Mouse (Mus musculus) CH12.LX (cell line): ENCODE results near the gene Mapk8ip1. TPM values are rescaled to one million over a fixed set of nuclear protein-coding genes. Genes with fewer than 3 reads are reported as not detected.

Experiments used
- DNase-seq: peaks from one replicate; pipeline ENCODE4 v3.0.0-alpha.2; 2013; ENCODE audit errors: extremely low read depth
- H3K27ac ChIP-seq: 2 replicates; pipeline ENCODE4 v1.5.1; 2012; ENCODE audit warnings: low read depth, mild to moderate bottlenecking, control low read depth, moderate library complexity; ENCODE audit not compliant: insufficient read depth
- H3K27me3 ChIP-seq: replicated peaks from 2 replicates; pipeline ENCODE3; 2012; ENCODE audit warnings: inconsistent platforms
- H3K36me3 ChIP-seq, 2 experiments: replicated peaks in 1 of 2; 2 replicates each; pipeline versions ENCODE3 to v1.6.1; 2012; ENCODE audit warnings: inconsistent platforms in 1 of 2, low read length in 1 of 2, mild to moderate bottlenecking in 1 of 2, mixed read lengths in 1 of 2, moderate library complexity in 1 of 2; ENCODE audit not compliant: control insufficient read depth in 1 of 2, insufficient read depth in 1 of 2
- H3K4me1 ChIP-seq, 2 experiments: 2 replicates each; pipeline ENCODE4 v1.6.1; 2012; ENCODE audit warnings: inconsistent platforms in 1 of 2, moderate library complexity in 1 of 2; ENCODE audit not compliant: insufficient read depth in 2 of 2, control insufficient read depth in 1 of 2
- H3K4me2 ChIP-seq: 2 replicates; pipeline ENCODE4 v1.6.1; 2012; ENCODE audit warnings: low read depth, mild to moderate bottlenecking, control low read depth; ENCODE audit not compliant: poor library complexity, insufficient read depth, severe bottlenecking
- H3K4me3 ChIP-seq, 3 experiments: fragments of 150-350 bp in 1 of 3; sonication (generic) in 1 of 3; replicated peaks in 1 of 3; 2 replicates each; pipeline versions ENCODE3 to v1.5.1; 2011 to 2012; ENCODE audit warnings: low read depth in 2 of 3, low read length in 2 of 3, mild to moderate bottlenecking in 2 of 3, moderate library complexity in 2 of 3, control low read depth in 1 of 3, improper control_type of control experiment in 1 of 3, inconsistent platforms in 1 of 3, mixed read lengths in 1 of 3; ENCODE audit not compliant: poor library complexity in 1 of 3
- H3K79me2 ChIP-seq: replicated peaks from 2 replicates; pipeline ENCODE4 v1.6.1; 2012; ENCODE audit warnings: mild to moderate bottlenecking, moderate library complexity; ENCODE audit not compliant: control insufficient read depth, poor library complexity, insufficient read depth, severe bottlenecking; ENCODE audit errors: extremely low read depth
- H3K9ac ChIP-seq: 2 replicates; pipeline ENCODE4 v1.6.1; 2012; ENCODE audit warnings: low read depth, mild to moderate bottlenecking, control low read depth, moderate library complexity; ENCODE audit not compliant: insufficient read depth
- H3K9me3 ChIP-seq: replicated peaks from 2 replicates; pipeline ENCODE3; 2012; ENCODE audit warnings: low read length, inconsistent platforms, mixed read lengths
- CHD1 ChIP-seq: IDR thresholded peaks from 2 replicates; pipeline ENCODE4 v1.6.1; 2012; ENCODE audit warnings: low read depth, low read length, improper control_type of control experiment, inconsistent platforms
- CHD2 ChIP-seq: IDR thresholded peaks from 2 replicates; pipeline ENCODE4 v1.6.1; 2011; ENCODE audit warnings: low read length, improper control_type of control experiment
- CTCF ChIP-seq, 2 experiments: IDR thresholded peaks in 1 of 2; conservative IDR thresholded peaks in 1 of 2; 2 replicates each; pipeline ENCODE4 v1.5.1; 2011 to 2012; ENCODE audit warnings: low read depth in 2 of 2, low read length in 2 of 2, improper control_type of control experiment in 1 of 2, inconsistent platforms in 1 of 2, mild to moderate bottlenecking in 1 of 2, moderate library complexity in 1 of 2
- ETS1 ChIP-seq: conservative IDR thresholded peaks from 2 replicates; pipeline ENCODE4 v1.6.1; 2012; ENCODE audit warnings: low read depth, mild to moderate bottlenecking, inconsistent platforms, low read length, improper control_type of control experiment, moderate library complexity
- HCFC1 ChIP-seq: IDR thresholded peaks from 2 replicates; pipeline ENCODE4 v1.6.1; 2012; ENCODE audit warnings: low read depth, mild to moderate bottlenecking, inconsistent platforms, low read length, improper control_type of control experiment
- JUN ChIP-seq: IDR thresholded peaks from 2 replicates; pipeline ENCODE4 v1.6.1; 2011; ENCODE audit warnings: low read depth, mild to moderate bottlenecking, low read length, improper control_type of control experiment, moderate library complexity; ENCODE audit not compliant: insufficient read depth
- JUND ChIP-seq: conservative IDR thresholded peaks from 2 replicates; pipeline ENCODE4 v1.6.1; 2011; ENCODE audit warnings: low read depth, low read length, improper control_type of control experiment
- MAX ChIP-seq: IDR thresholded peaks from 2 replicates; pipeline ENCODE4 v1.6.1; 2011; ENCODE audit warnings: low read length, improper control_type of control experiment
- MAZ ChIP-seq: IDR thresholded peaks from 2 replicates; pipeline ENCODE4 v1.6.1; 2012; ENCODE audit warnings: low read depth, mild to moderate bottlenecking, inconsistent platforms, low read length, improper control_type of control experiment, moderate library complexity
- NRF1 ChIP-seq: IDR thresholded peaks from 2 replicates; pipeline ENCODE4 v1.6.1; 2014; ENCODE audit warnings: low read depth, mild to moderate bottlenecking, inconsistent platforms, low read length, improper control_type of control experiment, moderate library complexity
- POLR2A ChIP-seq: IDR thresholded peaks from 2 replicates; pipeline ENCODE4 v1.6.1; 2011; ENCODE audit warnings: low read depth, mild to moderate bottlenecking, improper control_type of control experiment, low read length
- RCOR1 ChIP-seq: conservative IDR thresholded peaks from 2 replicates; pipeline ENCODE4 v1.6.1; 2012; ENCODE audit warnings: low read depth, mild to moderate bottlenecking, inconsistent platforms, low read length, improper control_type of control experiment
- SMC3 ChIP-seq: IDR thresholded peaks from 2 replicates; pipeline ENCODE4 v1.6.1; 2011; ENCODE audit warnings: low read depth, low read length, improper control_type of control experiment
- TCF12 ChIP-seq: IDR thresholded peaks from 2 replicates; pipeline ENCODE4 v1.6.1; 2014; ENCODE audit warnings: low read depth, mild to moderate bottlenecking, inconsistent platforms, low read length, improper control_type of control experiment
- UBTF ChIP-seq: IDR thresholded peaks from 2 replicates; pipeline ENCODE4 v1.6.1; 2012; ENCODE audit warnings: low read depth, mild to moderate bottlenecking, inconsistent platforms, low read length, improper control_type of control experiment, moderate library complexity
- ZMIZ1 ChIP-seq: IDR thresholded peaks from 2 replicates; pipeline ENCODE4 v1.6.1; 2012; ENCODE audit warnings: low read depth, mild to moderate bottlenecking, inconsistent platforms, low read length, improper control_type of control experiment
- ZNF384 ChIP-seq: IDR thresholded peaks from 2 replicates; pipeline ENCODE4 v1.6.1; 2012; ENCODE audit warnings: low read depth, low read length, improper control_type of control experiment, inconsistent platforms
- dilution Hi-C: fragments of 300-500 bp; cut with MboI; formaldehyde crosslinking; loops from 2 replicates; pipeline ENCODE4 v1.14.3; 2020; ENCODE audit warnings: low sequenced_read_pairs; ENCODE audit not compliant: extremely low pct_unique_long_range_greater_than_20kb, extremely low pct_ligation_motif_present
- in situ Hi-C: fragments of 300-500 bp; cut with MboI; formaldehyde crosslinking; loops from 3 replicates; pipeline ENCODE4 v1.14.3; 2019; ENCODE audit warnings: low sequenced_read_pairs, low pct_ligation_motif_present, low pct_unique_long_range_greater_than_20kb, mixed read lengths
- polyA plus RNA-seq: library from polyadenylated mRNA; unstranded; fragments of >175 nt; gene quantifications from 2 replicates; pipeline ENCODE4 v1.2.1, GENCODE M21; 2012; ENCODE audit warnings: low read depth; ENCODE audit not compliant: insufficient read length
- total RNA-seq, 2 experiments: library from RNA; depleted of rRNA; stranded (reverse); fragments of 300-350 nt in 1 of 2; fragments of >200 nt in 1 of 2; gene quantifications; 2 replicates each; pipeline ENCODE4 v1.2.3; 2012 to 2014

Gene Mapk8ip1
- total and polyA plus RNA-seq, 3 experiments, result 5.4 to 13.0 (median 5.5) TPM

- Histone ChIP-seq H3K4me1 (peaks cover 15 to 44% of the 10 kb centered on the region in 2 experiments), H3K27ac (no peak overlapping the region), H3K4me3 (peak overlapping the region; percentile 55 to 62 (median 55)), H3K36me3 (peaks cover 4 to 38% of the 10 kb centered on the region in 2 experiments), H3K27me3 (no peaks in the 10 kb centered on the region), H3K4me2 (peak overlapping the region; percentile 53), H3K9ac (peak overlapping the region; percentile 64), H3K79me2 (no peaks in the 10 kb centered on the region), H3K9me3 (no peaks in the 10 kb centered on the region)
- in situ Hi-C loops (no loop called here), dilution Hi-C loops (no loop called here)
- TF ChIP-seq CHD2 (peak; percentile 48; the same call in 1 of the 2 replicates), TCF12 (no peak), SMC3 (no peak), MAX (no peak), MAZ (no peak)
- DNase-seq, result no peak
These were observed 9.3 kb downstream of the Mapk8ip1 start for GRCm38 (mm10) chr2:92391703-92392317.

DNA sequence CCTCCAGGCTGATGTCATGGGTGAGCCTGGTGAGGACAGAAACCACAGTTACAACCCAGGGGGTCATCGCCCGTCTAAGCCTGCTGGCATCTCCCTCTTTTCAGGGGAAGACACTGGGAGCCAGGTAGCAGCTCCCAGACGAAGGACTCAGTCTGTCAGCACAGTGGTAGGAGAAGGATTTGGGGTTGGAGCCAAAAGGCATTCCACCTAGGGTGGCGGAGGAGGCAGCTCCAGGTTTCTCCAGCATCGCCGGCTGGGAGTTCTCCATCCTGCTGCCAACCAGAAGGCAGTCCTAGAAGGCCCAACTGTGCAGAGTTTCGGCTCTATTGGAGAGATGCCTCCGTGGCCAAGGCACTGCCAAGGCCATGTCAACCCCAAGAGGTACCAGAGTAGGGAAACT, 9.9 kb downstream of the Mapk8ip1 start:
- dilution Hi-C loops, result no loop called here
- Histone ChIP-seq H3K79me2 (no peaks in the 10 kb centered on the region), H3K27me3 (no peaks in the 10 kb centered on the region), H3K4me1 (peaks cover 15 to 44% of the 10 kb centered on the region in 2 experiments), H3K4me3 (peak overlapping the region in 1 of 3 experiments; percentile 62), H3K4me2 (no peak overlapping the region), H3K36me3 (peaks cover 11 to 45% of the 10 kb centered on the region in 2 experiments), H3K27ac (no peak overlapping the region), H3K9me3 (no peaks in the 10 kb centered on the region), H3K9ac (0 out of 2 replicates have a peak overlapping the region, but pooled peaks have one; percentile 64)
- no peak for TF ChIP-seq JUN
- no peak for TF ChIP-seq CHD1
- in situ Hi-C loops, result no loop called here
- DNase-seq, result no peak

DNA sequence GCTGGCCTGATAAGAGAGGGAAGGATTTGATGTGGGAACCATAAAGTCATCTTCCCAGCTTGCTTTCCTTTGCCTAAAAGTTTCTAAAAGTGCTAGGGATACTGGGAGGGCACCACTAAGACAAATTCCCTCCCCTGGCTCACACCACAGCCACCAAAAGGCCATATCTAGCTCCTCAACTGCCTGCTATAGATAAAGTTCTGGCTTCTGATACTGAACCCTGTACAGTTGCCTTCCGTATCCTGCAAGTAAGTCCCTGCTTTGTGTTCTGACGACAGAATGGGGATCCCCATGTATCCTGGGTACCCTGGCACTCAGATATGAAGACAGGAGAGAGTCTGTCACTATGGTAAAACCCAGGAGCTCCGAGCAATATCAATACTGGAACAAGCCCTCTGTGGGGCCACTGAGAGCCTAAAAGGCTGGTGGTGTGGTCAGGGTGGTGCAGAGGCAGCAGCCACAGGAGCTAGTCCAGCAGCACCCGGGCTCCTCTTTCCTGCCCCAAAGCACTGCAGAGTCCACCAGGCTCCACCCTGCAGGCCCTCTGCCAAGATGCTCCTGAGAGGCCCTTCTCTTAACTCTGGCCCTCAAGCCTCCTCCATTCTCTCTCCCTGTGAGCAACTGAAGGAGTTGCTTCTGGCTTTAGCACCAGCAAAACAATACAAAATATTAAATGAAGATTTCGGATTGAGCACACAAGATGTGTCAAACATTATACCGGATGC, 10.7 kb downstream of the Mapk8ip1 start:
- dilution Hi-C loops (no loop called here), in situ Hi-C loops (no loop called here)
- H3K27ac ChIP-seq, result no peak overlapping the region
- no peak overlapping the region for H3K4me2 ChIP-seq
- no peak for TF ChIP-seq ZMIZ1
- no peak for TF ChIP-seq TCF12
- TF ChIP-seq ETS1, result no peak
- no peak for TF ChIP-seq JUND
- no peak for TF ChIP-seq CTCF (conservative IDR thresholded peaks at IDR 0.05 in 1 of 2, IDR thresholded peaks at IDR 0.05 in 1 of 2; ENCODE audit: low read depth in 2 of 2, low read length in 2 of 2)
- no peak for TF ChIP-seq CHD1
- no peak for TF ChIP-seq NRF1
- no peak for TF ChIP-seq POLR2A
- TF ChIP-seq ZNF384, result no peak
- no peak for TF ChIP-seq UBTF
- no peak for TF ChIP-seq HCFC1
- no peak for TF ChIP-seq RCOR1
- no peaks in the 10 kb centered on the region for H3K27me3 ChIP-seq
- H3K4me1 ChIP-seq, result peaks cover 15 to 44% of the 10 kb centered on the region in 2 experiments
- DNase-seq, result no peak
- H3K9me3 ChIP-seq, result no peaks in the 10 kb centered on the region
- no peaks in the 10 kb centered on the region for H3K79me2 ChIP-seq
- peaks cover 19 to 52% of the 10 kb centered on the region in 2 experiments for H3K36me3 ChIP-seq
- H3K9ac ChIP-seq, result no peak overlapping the region
- H3K4me3 ChIP-seq, result no peak overlapping the region
